Mouse (Mus musculus): ENCODE data around the gene Cox6b1. TPM values are rescaled to one million over a fixed set of nuclear protein-coding genes. Genes with fewer than 3 reads are reported as not detected.

The Cox6b1 gene
- 1,340 and 1,422 TPM in 2 replicates for polyA plus RNA-seq (2015; fragmentation: Nextera tagmentation; extraction: Ambion mirVana)

- no peak for TF ChIP-seq EP300 (optimal IDR thresholded peaks at IDR 0.05)
- TF ChIP-seq CTCF (IDR thresholded peaks at IDR 0.05; ENCODE audit: low read depth) = no peak
- DNase-seq (ENCODE audit: low spot score) = peak; percentile 93
- no peaks in the 10 kb centered on the region for H3K9me3 ChIP-seq (ENCODE audit: control insufficient read depth, low read length)
- 2% methylated on average over 44 of the region's 44 CpGs for WGBS
- no peaks in the 10 kb centered on the region for H3K27me3 ChIP-seq (ENCODE audit: control insufficient read depth, insufficient read depth, low read length)
- peak within 1 kb of the TSS; percentile 79 for H3K27ac ChIP-seq (replicated peaks)
- peak within 1 kb of the TSS; percentile 79 for H3K4me3 ChIP-seq (ENCODE audit: low read depth, low read length)
- H3K9ac ChIP-seq (ENCODE audit: low read length) = peak within 1 kb of the TSS; percentile 83
- no peaks in the 10 kb centered on the region; the same call in 1 of the 2 replicates for H3K4me1 ChIP-seq (replicated peaks; ENCODE audit: control insufficient read depth, insufficient read depth)
- ATAC-seq (ENCODE audit: low FRiP score, low TSS enrichment) = peak; percentile 96
- H3K4me2 ChIP-seq (replicated peaks; ENCODE audit: low read depth) = peak within 1 kb of the TSS; percentile 80
- H3K36me3 ChIP-seq (ENCODE audit: control insufficient read depth, insufficient read depth, low read length) = no peaks in the 10 kb centered on the region; the same call in 1 of the 2 replicates
Measured at GRCm38 (mm10) chr7:30625530-30626384, at the start of gene Cox6b1. Cox6b1 (minus strand) TSS chr7:30626151.

- no peak for ATAC-seq (ENCODE audit: low FRiP score, low TSS enrichment)
- H3K4me3 ChIP-seq (ENCODE audit: low read depth, low read length) = no peak within 1 kb of the TSS
- no peak within 1 kb of the TSS for H3K27ac ChIP-seq (replicated peaks)
- DNase-seq (ENCODE audit: low spot score) = no peak
- no peak within 1 kb of the TSS for H3K9ac ChIP-seq (ENCODE audit: low read length)
- no peaks in the 10 kb centered on the region for H3K9me3 ChIP-seq (ENCODE audit: control insufficient read depth, low read length)
- no peaks in the 10 kb centered on the region for H3K36me3 ChIP-seq (ENCODE audit: control insufficient read depth, insufficient read depth, low read length)
- TF ChIP-seq EP300 (optimal IDR thresholded peaks at IDR 0.05) (no peak), CTCF (IDR thresholded peaks at IDR 0.05; ENCODE audit: low read depth) (no peak)
- no peaks in the 10 kb centered on the region for H3K4me1 ChIP-seq (replicated peaks; ENCODE audit: control insufficient read depth, insufficient read depth)
- H3K27me3 ChIP-seq (ENCODE audit: control insufficient read depth, insufficient read depth, low read length) = no peaks in the 10 kb centered on the region
- H3K4me2 ChIP-seq (replicated peaks; ENCODE audit: low read depth) = no peak within 1 kb of the TSS
- WGBS = 72% methylated on average over 9 of the region's 9 CpGs
Measured at GRCm38 (mm10) chr7:30671480-30671879, 45.5 kb upstream of the Cox6b1 start, which contains the start of gene Pmis2. Pmis2 (minus strand) TSS chr7:30671605.

GRCm38 (mm10) chr7:30669229-30669628 lies 43.3 kb upstream of the Cox6b1 start:
- 29% methylated on average over 3 of the region's 3 CpGs for WGBS
- ATAC-seq (ENCODE audit: low FRiP score, low TSS enrichment) (no peak), DNase-seq (ENCODE audit: low spot score) (no peak)
- Histone ChIP-seq H3K36me3 (ENCODE audit: control insufficient read depth, insufficient read depth, low read length) (no peaks in the 10 kb centered on the region), H3K4me3 (ENCODE audit: low read depth, low read length) (no peak overlapping the region), H3K9ac (ENCODE audit: low read length) (no peak overlapping the region), H3K27me3 (ENCODE audit: control insufficient read depth, insufficient read depth, low read length) (no peaks in the 10 kb centered on the region), H3K4me1 (replicated peaks; ENCODE audit: control insufficient read depth, insufficient read depth) (peaks cover 3% of the 10 kb centered on the region; the same call in 1 of the 2 replicates), H3K9me3 (ENCODE audit: control insufficient read depth, low read length) (no peaks in the 10 kb centered on the region), H3K27ac (replicated peaks) (no peak overlapping the region), H3K4me2 (replicated peaks; ENCODE audit: low read depth) (no peak overlapping the region)
- TF ChIP-seq CTCF (IDR thresholded peaks at IDR 0.05; ENCODE audit: low read depth) (peak; percentile 69), EP300 (optimal IDR thresholded peaks at IDR 0.05) (no peak)

- Histone ChIP-seq H3K9me3 (ENCODE audit: control insufficient read depth, low read length) (no peaks in the 10 kb centered on the region), H3K27ac (replicated peaks) (no peak overlapping the region), H3K36me3 (ENCODE audit: control insufficient read depth, insufficient read depth, low read length) (no peaks in the 10 kb centered on the region), H3K27me3 (ENCODE audit: control insufficient read depth, insufficient read depth, low read length) (no peaks in the 10 kb centered on the region), H3K4me1 (replicated peaks; ENCODE audit: control insufficient read depth, insufficient read depth) (peaks cover 3% of the 10 kb centered on the region; the same call in 1 of the 2 replicates), H3K4me2 (replicated peaks; ENCODE audit: low read depth) (peak overlapping the region; percentile 84), H3K4me3 (ENCODE audit: low read depth, low read length) (peak overlapping the region; percentile 59), H3K9ac (ENCODE audit: low read length) (peak overlapping the region; percentile 73)
- DNase-seq (ENCODE audit: low spot score) (no peak), ATAC-seq (ENCODE audit: low FRiP score, low TSS enrichment) (peak; percentile 13; the same call in 1 of the 2 replicates)
- 2% methylated on average over 11 of the region's 11 CpGs for WGBS
- TF ChIP-seq CTCF (IDR thresholded peaks at IDR 0.05; ENCODE audit: low read depth) (no peak), EP300 (optimal IDR thresholded peaks at IDR 0.05) (no peak)
Measured at GRCm38 (mm10) chr7:30665321-30665720, 39.4 kb upstream of the Cox6b1 start.

- peaks cover 3% of the 10 kb centered on the region; the same call in 1 of the 2 replicates for H3K4me1 ChIP-seq (replicated peaks; ENCODE audit: control insufficient read depth, insufficient read depth)
- H3K9ac ChIP-seq (ENCODE audit: low read length) = peak within 1 kb of the TSS; percentile 73
- DNase-seq (ENCODE audit: low spot score) = peak; percentile 95
- TF ChIP-seq EP300 (optimal IDR thresholded peaks at IDR 0.05) = no peak
- no peak within 1 kb of the TSS for H3K27ac ChIP-seq (replicated peaks)
- H3K4me2 ChIP-seq (replicated peaks; ENCODE audit: low read depth) = peak within 1 kb of the TSS; percentile 84
- no peaks in the 10 kb centered on the region for H3K36me3 ChIP-seq (ENCODE audit: control insufficient read depth, insufficient read depth, low read length)
- no peaks in the 10 kb centered on the region for H3K9me3 ChIP-seq (ENCODE audit: control insufficient read depth, low read length)
- ATAC-seq (ENCODE audit: low FRiP score, low TSS enrichment) = peak; percentile 94
- H3K4me3 ChIP-seq (ENCODE audit: low read depth, low read length) = peak within 1 kb of the TSS; percentile 59
- no peaks in the 10 kb centered on the region for H3K27me3 ChIP-seq (ENCODE audit: control insufficient read depth, insufficient read depth, low read length)
- 1% methylated on average over 34 of the region's 34 CpGs for WGBS
Measured at GRCm38 (mm10) chr7:30664529-30665200, 38.7 kb upstream of the Cox6b1 start, which contains the start of gene Haus5. Haus5 (minus strand) TSS chr7:30664994.

Measured in stomach, postnatal 0 days (tissue).